Mouse (Mus musculus) heart, postnatal 25 days (tissue): ENCODE data around the gene 4930523C07Rik. TPM values are rescaled to one million over a fixed set of nuclear protein-coding genes. Genes with fewer than 3 reads are reported as not detected.

ENCODE experiments used
- DNase-seq: peaks from one replicate; pipeline ENCODE4 v3.0.0; 2022; ENCODE audit warnings: low spot score
- intact Hi-C: fragments of 180-260 bp; cut with DNase I; formaldehyde crosslinking; loops from one replicate; pipeline ENCODE4 v1.15.1; 2025
- total RNA-seq, 2 experiments: library from RNA; stranded (reverse); gene quantifications; 2 replicates each; pipeline ENCODE4 v1.2.3; 2021

Gene 4930523C07Rik
- total RNA-seq, 2 experiments from 2014 or later, result 19.2 to 20.2 TPM

- intact Hi-C loops, result loop anchor here (1.0 to 10.0 kb wide), 5 partner anchors 74 to 684 kb away; partner anchors contain the start of gene Tnr
Measured at GRCm38 (mm10) chr1:160080800-160081436, 36.7 kb downstream of the 4930523C07Rik start.

GRCm38 (mm10) chr1:160082647-160083046 is 38.5 kb downstream of the 4930523C07Rik start:
- no peak for DNase-seq
- intact Hi-C loops, result loop anchor here (5.0 to 10.0 kb wide), 3 partner anchors 75 to 685 kb away; no protein-coding TSS in a partner anchor

More at GRCm38 (mm10) chr1:160080800-160081436, 36.7 kb downstream of the 4930523C07Rik start:
- DNase-seq, result peak; percentile 46

GRCm38 (mm10) chr1:160084239-160084638 is 40.1 kb downstream of the 4930523C07Rik start:
- no peak for DNase-seq
- intact Hi-C loops, result loop anchor here (5.0 to 10.0 kb wide), 3 partner anchors 77 to 687 kb away; no protein-coding TSS in a partner anchor

GRCm38 (mm10) chr1:160086651-160087050 is 42.5 kb downstream of the 4930523C07Rik start:
- intact Hi-C loops, result loop anchor here (10.0 kb wide), 1 partner anchor 272 kb away; no protein-coding TSS in a partner anchor
- no peak for DNase-seq

- intact Hi-C loops, result no loop called here
Measured at GRCm38 (mm10) chr1:160099659-160100302, 55.6 kb downstream of the 4930523C07Rik start.

GRCm38 (mm10) chr1:160100996-160101395 is 56.8 kb downstream of the 4930523C07Rik start:
- no peak for DNase-seq
- intact Hi-C loops, result no loop called here

More at GRCm38 (mm10) chr1:160099659-160100302, 55.6 kb downstream of the 4930523C07Rik start:
- no peak for DNase-seq

GRCm38 (mm10) chr1:160105426-160105825 is 61.2 kb downstream of the 4930523C07Rik start:
- intact Hi-C loops, result no loop called here
- DNase-seq, result no peak

GRCm38 (mm10) chr1:160108604-160109003 is 64.4 kb downstream of the 4930523C07Rik start:
- intact Hi-C loops, result no loop called here
- no peak for DNase-seq

GRCm38 (mm10) chr1:160123957-160124356 is 79.8 kb downstream of the 4930523C07Rik start:
- intact Hi-C loops, result no loop called here
- no peak for DNase-seq

Other genes with a start within 250 kb of the 4930523C07Rik start
- not detected for gene Tnn, start 109.2 kb downstream of the 4930523C07Rik start, total RNA-seq
- gene Mrps14, start 150.8 kb downstream of the 4930523C07Rik start, total RNA-seq, result 100 to 1,000 TPM; 111 to 113 TPM
- 10 to 100 TPM; 64.0 to 74.6 TPM for gene Cacybp, start 168.5 kb downstream of the 4930523C07Rik start, total RNA-seq